Mouse (Mus musculus): ENCODE results near the gene Rab44.

- no peak for TF ChIP-seq TAL1 (IDR thresholded peaks at IDR 0.05; ENCODE audit: low read length)
- TF ChIP-seq GATA1 (IDR thresholded peaks at IDR 0.05; ENCODE audit: low read length): no peak
Observed at GRCm38 (mm10) chr17:29072701-29073307, 41.1 kb upstream of the Rab44 start.
